Comparison of ENCODE assay signal across 10 mouse cellular contexts in genomic region chr4:148249341-148249740, GRCm38 (mm10). TPM values are rescaled to one million over a fixed set of nuclear protein-coding genes. Genes with fewer than 3 reads are reported as not detected.
DNase-seq lines count a peak whose midpoint lies in the region; ATAC-seq lines count a peak whose summit lies in the region.
"Had no signal": no experiment of that assay in that cellular context is flagged by ENCODE, and none has a peak within 500 bp of the region (broad histone marks: within the 10 kb centered on the region; RNA-seq: fewer than 3 reads in every experiment).

No protein-coding gene starts in this region.

- DNase-seq in hindbrain, embryonic 11.5 days (ENCODE audit: low spot score) = peak; percentile 59
- peak; percentile 20 to 73 for DNase-seq in spleen, postnatal 10 days (ENCODE audit: low spot score in 2 of 2)
- DNase-seq in spleen, adult 18-20 months = no peak
- DNase-seq in embryo, embryonic 10 days (ENCODE audit: low spot score) = peak; percentile 65
- DNase-seq in splenic B cell, adult 2 months (ENCODE audit: low read depth, low spot score) = peak; percentile 4
- DNase-seq in B cell, adult 2 months = no peak

- peaks cover 6% of the 10 kb centered on the region for H3K36me3 ChIP-seq in hindbrain, embryonic 11.5 days (ENCODE audit: control insufficient read depth, insufficient read depth, low read length)
- H3K36me3 ChIP-seq in hindbrain, embryonic 13.5 days = peaks cover 100% of the 10 kb centered on the region
- H3K36me3 ChIP-seq in splenic B cell, adult 2 months (ENCODE audit: control insufficient read depth, insufficient read depth, low read length, poor library complexity, severe bottlenecking) = no peaks in the 10 kb centered on the region
- H3K36me3 ChIP-seq: limb, embryonic 15.5 days had no signal

- H3K9ac ChIP-seq in hindbrain, embryonic 11.5 days (ENCODE audit: low read depth, low read length) = no peak overlapping the region
- H3K9ac ChIP-seq in hindbrain, embryonic 13.5 days = no peak overlapping the region
- H3K9ac ChIP-seq: limb, embryonic 15.5 days; neural tube, embryonic 13.5 days had no signal

- H3K4me1 ChIP-seq in hindbrain, embryonic 11.5 days (replicated peaks; ENCODE audit: control insufficient read depth, insufficient read depth, low read length) = no peaks in the 10 kb centered on the region
- H3K4me1 ChIP-seq in hindbrain, embryonic 13.5 days (replicated peaks) = no peaks in the 10 kb centered on the region
- H3K4me1 ChIP-seq: limb, embryonic 15.5 days; neural tube, embryonic 13.5 days had no signal

- no peaks in the 10 kb centered on the region for H3K9me3 ChIP-seq in hindbrain, embryonic 11.5 days (ENCODE audit: control insufficient read depth, low read length)
- no peaks in the 10 kb centered on the region for H3K9me3 ChIP-seq in hindbrain, embryonic 13.5 days
- H3K9me3 ChIP-seq: neural tube, embryonic 13.5 days had no signal

- H3K4me3 ChIP-seq in hindbrain, embryonic 11.5 days (ENCODE audit: low read depth, low read length) = no peak overlapping the region
- no peak overlapping the region for H3K4me3 ChIP-seq in hindbrain, embryonic 13.5 days
- H3K4me3 ChIP-seq: limb, embryonic 15.5 days; neural tube, embryonic 13.5 days had no signal

- ATAC-seq in hindbrain, embryonic 11.5 days (ENCODE audit: low FRiP score) = no peak
- ATAC-seq in hindbrain, embryonic 13.5 days (ENCODE audit: low FRiP score) = no peak
- no peak for ATAC-seq in inflammation-experienced regulatory T-cells, adult 6 months

- no peak overlapping the region for H3K4me2 ChIP-seq in hindbrain, embryonic 11.5 days (replicated peaks; ENCODE audit: low read depth, low read length)
- no peak overlapping the region for H3K4me2 ChIP-seq in hindbrain, embryonic 13.5 days
- H3K4me2 ChIP-seq: limb, embryonic 15.5 days; neural tube, embryonic 13.5 days had no signal

- 56% methylated on average over 10 of the region's 10 CpGs for WGBS in hindbrain, embryonic 11.5 days
- WGBS in hindbrain, embryonic 13.5 days = 47% methylated on average over 10 of the region's 10 CpGs

- H3K27me3 ChIP-seq in hindbrain, embryonic 11.5 days (ENCODE audit: control insufficient read depth, insufficient read depth, low read length) = no peaks in the 10 kb centered on the region
- no peaks in the 10 kb centered on the region for H3K27me3 ChIP-seq in hindbrain, embryonic 13.5 days
- no peaks in the 10 kb centered on the region for H3K27me3 ChIP-seq in splenic B cell, adult 2 months (ENCODE audit: control insufficient read depth, insufficient read depth, low read length, poor library complexity, severe bottlenecking)
- H3K27me3 ChIP-seq: limb, embryonic 15.5 days; neural tube, embryonic 13.5 days had no signal

- no peak overlapping the region for H3K27ac ChIP-seq in hindbrain, embryonic 11.5 days (ENCODE audit: low read depth, low read length)
- H3K27ac ChIP-seq in hindbrain, embryonic 13.5 days = no peak overlapping the region
- H3K27ac ChIP-seq: limb, embryonic 15.5 days; neural tube, embryonic 13.5 days had no signal

RNA-seq across cellular contexts. Expression of gene Disp3, which starts 38.4 kb away (rescaled TPM):
- polyA plus RNA-seq in hindbrain, embryonic 11.5 days (2014; fragmentation: Nextera tagmentation; extraction: Ambion mirVana) = 6.4 and 7.0 TPM in 2 replicates
- 14.8 and 15.4 TPM in 2 replicates for polyA plus RNA-seq in hindbrain, embryonic 13.5 days (2015; fragmentation: Nextera tagmentation; extraction: Ambion mirVana)
- not detected for polyA plus RNA-seq in inflammation-experienced regulatory T-cells, adult 6 months (2017; shearing (Covaris generic))

Comparison
In these comparisons a context has a peak if more than half of its experiments do, and no peak if none do; other contexts are left out.
1. DNase-seq: peak in hindbrain, embryonic 11.5 days (single experiment), spleen, postnatal 10 days (2 of 2), embryo, embryonic 10 days (single experiment) and splenic B cell, adult 2 months (single experiment); none in spleen, adult 18-20 months (0 of 2) and B cell, adult 2 months (0 of 2).